Mouse (Mus musculus) ES-E14 (cell line): ENCODE results near the gene March8.

Experiments used
- CHD2 ChIP-seq: IDR thresholded peaks from 2 replicates; pipeline ENCODE4 v1.6.1; 2014; ENCODE audit warnings: mild to moderate bottlenecking, low read depth, low read length, inconsistent platforms
- HCFC1 ChIP-seq: IDR thresholded peaks from 2 replicates; pipeline ENCODE4 v1.6.1; 2012; ENCODE audit warnings: low read length, inconsistent platforms, borderline replicate concordance; ENCODE audit not compliant: insufficient read depth
- MAFK ChIP-seq: IDR thresholded peaks from 2 replicates; pipeline ENCODE4 v1.6.1; 2014; ENCODE audit warnings: mild to moderate bottlenecking, low read depth, low read length, inconsistent platforms; ENCODE audit not compliant: insufficient read depth
- ZC3H11A ChIP-seq: IDR thresholded peaks from 2 replicates; pipeline ENCODE4 v1.6.1; 2012; ENCODE audit warnings: low read depth, mild to moderate bottlenecking, inconsistent platforms, low read length, borderline replicate concordance

DNA sequence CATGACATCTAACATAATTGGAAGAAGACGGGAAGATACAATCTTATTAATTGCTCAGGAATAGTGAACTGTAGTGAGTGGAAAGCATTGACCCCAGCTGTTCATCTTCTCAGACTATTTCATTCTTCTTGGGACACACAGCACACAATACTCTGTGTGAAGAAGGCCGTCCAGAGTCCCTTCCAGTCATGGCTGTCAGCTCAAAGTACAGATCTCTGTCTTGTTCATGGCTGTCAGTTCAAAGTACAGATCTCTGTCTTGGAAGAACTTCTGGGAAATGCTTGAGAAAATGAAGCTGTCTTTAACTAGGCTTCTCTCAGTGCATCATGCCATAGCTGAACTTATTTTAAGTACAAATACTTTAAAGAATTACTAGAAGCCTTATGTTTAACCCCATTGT is 10.1 kb downstream of the March8 start:
- TF ChIP-seq MAFK (no peak), ZC3H11A (no peak), CHD2 (no peak), HCFC1 (no peak)
